ENCODE assay signal across 11 mouse cellular contexts in the genomic region with DNA sequence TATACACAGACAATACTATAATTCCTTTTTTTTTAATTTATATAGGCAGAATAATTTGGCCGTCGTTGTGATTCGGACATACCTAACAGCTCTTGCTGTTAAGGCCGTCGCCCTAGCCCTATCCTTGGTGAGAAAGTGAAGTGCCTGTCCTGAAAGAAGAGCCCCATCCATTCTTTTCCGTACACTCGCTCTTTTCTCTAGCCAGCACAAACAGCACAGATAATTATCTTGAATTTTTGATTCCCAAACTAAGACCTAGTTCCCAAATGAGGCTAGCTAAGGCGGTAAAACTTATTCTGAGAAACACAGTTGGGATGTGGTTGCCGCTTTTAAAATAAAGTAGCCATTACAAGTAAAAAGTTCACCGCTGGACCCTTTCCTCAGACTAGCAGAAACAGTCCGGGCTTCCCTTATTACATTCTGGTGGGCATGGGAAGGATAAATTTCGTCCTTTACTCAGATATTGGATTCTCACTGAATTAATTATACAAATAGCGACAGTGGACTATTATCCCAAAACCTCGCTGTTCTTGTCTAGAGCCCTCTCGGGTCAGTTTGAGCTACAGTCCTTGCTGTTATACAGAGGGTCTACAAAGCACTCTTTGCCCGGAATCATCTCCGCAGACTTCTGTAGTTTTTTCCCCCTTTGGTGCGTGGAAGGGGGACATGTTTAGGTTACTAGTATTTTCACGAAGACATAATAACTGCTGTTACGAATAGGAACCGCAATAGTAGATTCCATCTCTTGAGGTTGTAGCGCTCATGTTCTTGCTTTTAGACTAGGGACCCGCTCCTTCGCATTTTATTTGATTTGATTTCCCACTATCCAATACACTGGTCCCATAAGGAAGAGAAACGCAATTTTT. TPM values are rescaled to one million over a fixed set of nuclear protein-coding genes. Genes with fewer than 3 reads are reported as not detected.
A peak's percentile ranks its signal among the peaks of the same experiment; 100 is the strongest.
DNase-seq lines count a peak whose midpoint lies in the region; ATAC-seq lines count a peak whose summit lies in the region.
"Had no signal": no experiment of that assay in that cellular context is flagged by ENCODE, and none has a peak within 500 bp of the region (broad histone marks: within the 10 kb centered on the region; RNA-seq: fewer than 3 reads in every experiment).

No protein-coding gene starts in this region.

- no peak overlapping the region for H3K9ac ChIP-seq in kidney, embryonic 16.5 days (replicated peaks; ENCODE audit: low read length)

- no peak overlapping the region for H3K27ac ChIP-seq in kidney, embryonic 16.5 days (ENCODE audit: low read length)
- H3K27ac ChIP-seq in forebrain, embryonic 10.5 days, result peak overlapping the region; percentile 80
- H3K27ac ChIP-seq: macrophage had no signal

- H3K4me3 ChIP-seq in kidney, embryonic 16.5 days (ENCODE audit: low read length), result peak overlapping the region; percentile 41; the same call in 1 of the 2 replicates
- H3K4me3 ChIP-seq in forebrain, embryonic 10.5 days, result peak overlapping the region; percentile 55

- ATAC-seq in kidney, embryonic 16.5 days (ENCODE audit: low FRiP score, low TSS enrichment), result no peak
- no peak for ATAC-seq in megakaryocyte-erythroid progenitor cell, adult 5-6 weeks (replicated peaks; ENCODE audit: low FRiP score, low TSS enrichment, poor library complexity, severe bottlenecking)

- no peaks in the 10 kb centered on the region for H3K9me3 ChIP-seq in kidney, embryonic 16.5 days (ENCODE audit: low read length)
- no peaks in the 10 kb centered on the region for H3K9me3 ChIP-seq in forebrain, embryonic 10.5 days
- H3K9me3 ChIP-seq: G1E had no signal

- no peaks in the 10 kb centered on the region for H3K36me3 ChIP-seq in kidney, embryonic 16.5 days (ENCODE audit: insufficient read depth, low read length)
- no peaks in the 10 kb centered on the region for H3K36me3 ChIP-seq in forebrain, embryonic 10.5 days (replicated peaks)
- H3K36me3 ChIP-seq: G1E had no signal

- DNase-seq in kidney, postnatal 36 days, result no peak
- DNase-seq in forebrain, embryonic 10.5 days (ENCODE audit: extremely low spot score, low spot score), result peak; percentile 41
- DNase-seq in induced T-regulatory cell, adult 2 months (ENCODE audit: low read depth), result peak; percentile 55
- DNase-seq in retina, embryonic 14.5 days (ENCODE audit: low spot score), result peak; percentile 59
- no peak for DNase-seq in layer of hippocampus, adult 11-12 months (ENCODE audit: low spot score)
- DNase-seq in cerebellum, adult 18-20 months, result no peak

- H3K4me2 ChIP-seq in kidney, embryonic 16.5 days (replicated peaks; ENCODE audit: low read depth, low read length), result no peak overlapping the region

- H3K27me3 ChIP-seq in kidney, embryonic 16.5 days (ENCODE audit: insufficient read depth, low read length), result peaks cover 88% of the 10 kb centered on the region
- H3K27me3 ChIP-seq in forebrain, embryonic 10.5 days (ENCODE audit: poor library complexity, severe bottlenecking), result peaks cover 100% of the 10 kb centered on the region

- WGBS in kidney, embryonic 16.5 days, result 5% methylated on average over 25 of the region's 25 CpGs
- 3% methylated on average over 25 of the region's 25 CpGs for WGBS in forebrain, embryonic 10.5 days

- H3K4me1 ChIP-seq in kidney, embryonic 16.5 days (ENCODE audit: insufficient read depth, low read length), result peaks cover 19% of the 10 kb centered on the region
- H3K4me1 ChIP-seq in forebrain, embryonic 10.5 days, result peaks cover 64% of the 10 kb centered on the region

RNA-seq across cellular contexts. Expression of a gene that starts 7.7 kb away (rescaled TPM):
- 0.18 and 0.32 TPM in 2 replicates for polyA plus RNA-seq in kidney, embryonic 16.5 days (2015; fragmentation: Nextera tagmentation; extraction: Ambion mirVana)
- 5.3 and 8.7 TPM in 2 replicates for polyA plus RNA-seq in forebrain, embryonic 10.5 days (2016; fragmentation: Nextera tagmentation; extraction: Ambion mirVana)
- total RNA-seq in megakaryocyte-erythroid progenitor cell, adult 5-6 weeks (2014; fragmentation: Nextera tagmentation), result not detected in 2 replicates
- not detected in 2 replicates for total RNA-seq in megakaryocyte-erythroid progenitor cell, adult 5-6 weeks (2017)
- total RNA-seq: heart, adult 18-20 months had no signal
- polyA plus RNA-seq: macrophage had no signal

RNA-seq across cellular contexts. Expression of a gene that starts 16.0 kb away (rescaled TPM):
- polyA plus RNA-seq in kidney, embryonic 16.5 days (2015; fragmentation: Nextera tagmentation; extraction: Ambion mirVana), result 38.7 and 39.0 TPM in 2 replicates
- 41.1 and 48.7 TPM in 2 replicates for polyA plus RNA-seq in forebrain, embryonic 10.5 days (2016; fragmentation: Nextera tagmentation; extraction: Ambion mirVana)
- total RNA-seq in megakaryocyte-erythroid progenitor cell, adult 5-6 weeks (2014; fragmentation: Nextera tagmentation), result 25.1 and 36.4 TPM in 2 replicates
- 21.0 and 23.2 TPM in 2 replicates for total RNA-seq in megakaryocyte-erythroid progenitor cell, adult 5-6 weeks (2017)

Comparison
In these comparisons a context has a peak if more than half of its experiments do, and no peak if none do; other contexts are left out.
1. DNase-seq: peak in forebrain, embryonic 10.5 days (single experiment), induced T-regulatory cell, adult 2 months (single experiment) and retina, embryonic 14.5 days (single experiment); none in kidney, postnatal 36 days (0 of 2), layer of hippocampus, adult 11-12 months (single experiment) and cerebellum, adult 18-20 months (0 of 2).